Mouse (Mus musculus) forebrain, embryonic 13.5 days (tissue): ENCODE results near the gene Mrpl47. TPM values are rescaled to one million over a fixed set of nuclear protein-coding genes. Genes with fewer than 3 reads are reported as not detected.
"Not testable (repeated sequence)": the region's sequence is repeated elsewhere in the genome, so short reads cannot be mapped to it uniquely, and the experiment has no call there.

ENCODE experiments used
- ATAC-seq: fragments of 200-750 bp; cut with Nextera tagmentation; 2 replicates; pipeline ENCODE4 v1.8.0; 2017
- H3K27ac ChIP-seq: fragments of 300-500 bp; sonication (generic); 2 replicates; pipeline ENCODE4 v1.5.1; 2015; ENCODE audit warnings: inconsistent platforms, mild to moderate bottlenecking, moderate library complexity
- H3K27me3 ChIP-seq: fragments of 300-500 bp; sonication (generic); 2 replicates; pipeline ENCODE4 v1.6.1; 2015; ENCODE audit warnings: mild to moderate bottlenecking, inconsistent platforms
- H3K36me3 ChIP-seq: fragments of 300-500 bp; sonication (generic); 2 replicates; pipeline ENCODE4 v1.6.1; 2015; ENCODE audit warnings: mild to moderate bottlenecking, inconsistent platforms; ENCODE audit not compliant: poor library complexity, severe bottlenecking
- H3K4me1 ChIP-seq: fragments of 300-500 bp; sonication (generic); 2 replicates; pipeline ENCODE4 v1.6.1; 2015; ENCODE audit warnings: inconsistent platforms
- H3K4me2 ChIP-seq: fragments of 300-500 bp; sonication (generic); 2 replicates; pipeline ENCODE4 v1.6.1; 2015; ENCODE audit warnings: inconsistent platforms, mild to moderate bottlenecking, moderate library complexity
- H3K4me3 ChIP-seq: fragments of 300-500 bp; sonication (generic); 2 replicates; pipeline ENCODE4 v1.5.1; 2015; ENCODE audit warnings: mild to moderate bottlenecking, inconsistent platforms
- H3K9ac ChIP-seq: fragments of 300-500 bp; sonication (generic); 2 replicates; pipeline ENCODE4 v1.6.1; 2015; ENCODE audit warnings: mild to moderate bottlenecking, inconsistent platforms
- H3K9me3 ChIP-seq: fragments of 300-500 bp; sonication (generic); replicated peaks from 2 replicates; pipeline ENCODE4 v1.6.1; 2016; ENCODE audit warnings: inconsistent platforms
- whole genome bisulfite sequencing: fragments of 180-500 bp; shearing (Covaris S2); methylation state at CpG from one replicate; pipeline ENCODE4 v1.1.7; 2015; 5-methylcytosine and 5-hydroxymethylcytosine counted together
- polyA plus RNA-seq: library from polyadenylated mRNA; unstranded; fragments of >200 nt; fragmentation: Nextera tagmentation; extraction: Ambion mirVana; gene quantifications from 2 replicates; pipeline ENCODE4 v1.2.1, GENCODE M21; 2015

Gene Mrpl47
- polyA plus RNA-seq = 37.3 and 39.0 TPM in 2 replicates

DNA sequence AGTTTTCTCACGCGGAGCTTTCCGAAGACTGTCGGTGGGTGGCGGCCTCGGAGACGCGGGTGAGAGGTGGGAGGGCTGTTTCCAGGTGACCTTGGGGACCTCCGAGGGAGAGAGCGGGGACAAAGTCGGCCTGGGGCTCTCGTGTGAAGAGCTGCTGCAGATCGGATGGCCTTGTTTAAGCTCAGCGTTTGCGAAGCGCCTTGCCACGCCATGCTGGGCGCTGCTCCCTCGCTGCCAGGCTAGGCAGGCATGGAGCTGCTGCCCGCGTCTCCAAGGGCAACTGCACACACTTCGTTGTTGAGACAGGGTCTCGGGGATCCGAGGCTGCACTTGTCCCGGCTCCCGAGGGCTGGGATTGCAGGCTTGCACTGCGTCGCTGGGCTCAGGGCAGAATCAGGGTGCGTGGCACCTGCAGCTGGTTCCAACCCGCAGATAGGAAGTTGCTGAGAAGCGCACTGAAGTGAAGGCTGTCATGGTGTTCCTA, at the start of gene Mrpl47:
Gene Mrpl47 (minus strand): TSS at position 434 of the 484 bp plus-strand sequence.
- H3K9ac ChIP-seq = peak within 1 kb of the TSS; percentile 81
- no peak for ATAC-seq
- peak within 1 kb of the TSS; percentile 96 for H3K4me3 ChIP-seq
- H3K36me3 ChIP-seq = peaks cover 18% of the 10 kb centered on the region
- H3K4me1 ChIP-seq = peaks cover 29% of the 10 kb centered on the region
- peak within 1 kb of the TSS; percentile 85 for H3K4me2 ChIP-seq
- no peaks in the 10 kb centered on the region for H3K9me3 ChIP-seq
- WGBS = under 1% methylated on average over 31 of the region's 31 CpGs
- H3K27ac ChIP-seq = peak within 1 kb of the TSS; percentile 85
- H3K27me3 ChIP-seq = no peaks in the 10 kb centered on the region

DNA sequence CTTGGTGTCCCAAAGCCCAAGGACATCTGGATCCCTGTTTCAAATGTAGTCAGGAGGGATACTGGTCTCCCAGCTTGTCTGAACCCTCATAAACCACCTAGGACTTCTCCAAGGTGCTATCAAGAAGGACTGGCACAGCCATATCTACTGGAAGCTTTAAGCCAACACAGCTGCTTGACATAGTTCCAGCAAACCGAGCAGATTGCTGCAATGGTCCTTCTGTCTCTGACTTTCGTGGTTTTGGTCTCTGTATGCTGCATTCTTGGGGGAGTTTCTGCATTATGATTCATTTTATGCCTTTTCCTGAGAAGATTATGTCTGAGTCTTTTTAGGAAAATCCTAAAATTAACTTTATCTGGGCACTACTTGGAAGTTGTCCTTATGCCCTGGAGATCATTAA, 33.4 kb upstream of the Mrpl47 start:
- no peak for ATAC-seq
- H3K9ac ChIP-seq = no peak overlapping the region
- H3K9me3 ChIP-seq = no peaks in the 10 kb centered on the region
- H3K27ac ChIP-seq = no peak overlapping the region
- no peak overlapping the region for H3K4me2 ChIP-seq
- H3K4me1 ChIP-seq = no peaks in the 10 kb centered on the region
- H3K27me3 ChIP-seq = no peaks in the 10 kb centered on the region
- WGBS = 83% methylated on average over 2 of the region's 2 CpGs
- no peaks in the 10 kb centered on the region for H3K36me3 ChIP-seq
- no peak overlapping the region for H3K4me3 ChIP-seq

DNA sequence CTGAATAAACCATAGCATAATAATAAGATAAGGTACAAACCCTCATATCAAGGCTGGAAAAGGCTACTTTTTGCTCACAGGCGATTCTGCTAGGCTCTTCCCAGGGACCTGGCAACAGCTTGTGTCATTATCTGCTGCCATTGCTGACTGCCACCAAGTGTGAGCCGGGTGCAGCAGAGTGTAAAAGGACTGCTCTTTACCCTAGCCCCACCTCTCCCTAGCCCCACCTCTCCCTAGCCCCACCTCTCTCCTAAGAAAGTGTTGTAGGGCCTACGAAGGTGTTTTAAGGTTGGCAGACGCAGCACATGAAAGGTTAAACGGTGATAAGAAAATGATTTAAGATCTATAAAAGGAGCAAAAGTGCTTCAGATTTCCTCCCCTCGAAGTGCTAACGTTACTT, 26.5 kb upstream of the Mrpl47 start:
- no peak for ATAC-seq
- no peak overlapping the region for H3K9ac ChIP-seq

DNA sequence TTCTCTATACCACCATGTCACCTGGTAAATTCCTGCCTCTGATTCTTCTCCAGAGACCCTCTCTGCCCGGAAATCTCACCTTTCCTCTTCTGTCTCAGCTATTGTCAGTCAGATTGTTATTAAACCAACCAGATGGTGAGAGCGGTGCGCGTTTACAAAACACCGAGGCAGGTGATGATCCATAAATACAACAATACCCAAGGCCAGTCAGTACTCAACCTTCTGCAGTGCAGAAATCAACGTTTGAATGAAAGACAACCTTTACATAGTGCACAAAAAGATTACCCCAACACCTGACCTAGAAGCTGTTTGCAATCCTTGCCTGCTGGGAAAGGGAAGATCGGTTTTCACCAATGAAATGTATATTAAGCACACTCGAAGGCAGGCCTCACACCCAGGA, 25.6 kb upstream of the Mrpl47 start:
- 64% methylated on average over 8 of the region's 8 CpGs for WGBS
- no peaks in the 10 kb centered on the region for H3K27me3 ChIP-seq

More for the DNA sequence above, 26.5 kb upstream of the Mrpl47 start:
- no peaks in the 10 kb centered on the region for H3K9me3 ChIP-seq
- 55% methylated on average over 7 of the region's 7 CpGs for WGBS
- H3K4me1 ChIP-seq = no peaks in the 10 kb centered on the region
- no peaks in the 10 kb centered on the region for H3K27me3 ChIP-seq
- H3K4me3 ChIP-seq = no peak overlapping the region
- no peaks in the 10 kb centered on the region for H3K36me3 ChIP-seq
- no peak overlapping the region for H3K27ac ChIP-seq
- H3K4me2 ChIP-seq = no peak overlapping the region

DNA sequence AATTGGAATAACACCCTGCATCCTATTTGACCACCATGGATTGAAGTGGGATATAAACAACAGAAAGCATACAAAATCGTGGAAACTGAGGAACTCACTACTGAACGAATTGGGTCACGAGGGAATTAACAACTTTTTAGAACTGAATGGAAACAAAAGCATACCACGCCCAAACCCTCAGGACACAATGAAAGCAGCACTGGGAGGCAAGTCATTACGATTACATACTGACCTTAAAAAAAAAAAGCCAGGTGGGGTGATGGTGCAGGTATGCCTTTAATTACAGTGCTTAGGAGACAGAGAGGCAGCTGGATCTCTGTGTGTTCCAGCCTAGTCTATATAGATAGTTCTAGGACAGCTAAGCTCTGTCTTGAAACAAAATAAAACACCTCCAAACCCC, 21.8 kb upstream of the Mrpl47 start:
- Histone ChIP-seq H3K36me3 (peaks cover 3% of the 10 kb centered on the region; the same call in 1 of the 2 replicates), H3K4me3 (no peak overlapping the region), H3K27me3 (no peaks in the 10 kb centered on the region), H3K9me3 (no peaks in the 10 kb centered on the region), H3K27ac (no peak overlapping the region), H3K4me1 (no peaks in the 10 kb centered on the region), H3K4me2 (no peak overlapping the region), H3K9ac (no peak overlapping the region)
- no peak for ATAC-seq
- WGBS = 63% methylated on average over 5 of the region's 5 CpGs

More for the DNA sequence above, 25.6 kb upstream of the Mrpl47 start:
- Histone ChIP-seq H3K4me3 (no peak overlapping the region), H3K4me2 (no peak overlapping the region), H3K9ac (no peak overlapping the region), H3K9me3 (no peaks in the 10 kb centered on the region), H3K4me1 (no peaks in the 10 kb centered on the region), H3K27ac (no peak overlapping the region), H3K36me3 (no peaks in the 10 kb centered on the region)
- no peak for ATAC-seq

DNA sequence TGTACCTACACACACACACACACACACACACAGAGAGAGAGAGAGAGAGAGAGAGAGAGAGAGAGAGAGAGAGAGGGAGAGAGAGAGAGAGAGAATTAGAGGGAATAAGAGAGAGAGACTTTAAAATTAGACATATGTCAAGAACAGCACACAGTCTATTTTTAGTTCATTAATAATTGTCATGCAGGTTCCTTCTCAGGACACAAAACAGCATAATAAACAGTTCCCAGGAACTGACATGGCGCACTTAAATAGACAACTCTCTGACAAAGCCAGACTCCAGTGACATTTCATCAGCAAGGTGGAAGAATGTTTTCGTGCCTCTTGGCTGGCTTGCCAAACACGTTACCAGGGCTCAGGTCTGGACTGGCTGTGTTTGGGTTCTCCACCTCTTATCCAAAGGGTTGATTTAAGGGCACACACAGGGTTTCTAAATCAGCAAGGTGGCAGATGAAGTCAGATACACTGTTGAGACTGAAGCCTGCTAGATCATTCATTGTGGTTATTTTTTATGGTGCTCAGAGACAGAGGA, 17.0 kb upstream of the Mrpl47 start:
- H3K36me3 ChIP-seq = peaks cover 38% of the 10 kb centered on the region
- no peak overlapping the region for H3K9ac ChIP-seq
- H3K27ac ChIP-seq = no peak overlapping the region
- ATAC-seq = no peak
- no peaks in the 10 kb centered on the region for H3K4me1 ChIP-seq
- H3K9me3 ChIP-seq = no peaks in the 10 kb centered on the region
- H3K4me3 ChIP-seq = no peak overlapping the region
- WGBS = 90% methylated on average over 3 of the region's 3 CpGs
- H3K4me2 ChIP-seq = no peak overlapping the region
- no peaks in the 10 kb centered on the region for H3K27me3 ChIP-seq

DNA sequence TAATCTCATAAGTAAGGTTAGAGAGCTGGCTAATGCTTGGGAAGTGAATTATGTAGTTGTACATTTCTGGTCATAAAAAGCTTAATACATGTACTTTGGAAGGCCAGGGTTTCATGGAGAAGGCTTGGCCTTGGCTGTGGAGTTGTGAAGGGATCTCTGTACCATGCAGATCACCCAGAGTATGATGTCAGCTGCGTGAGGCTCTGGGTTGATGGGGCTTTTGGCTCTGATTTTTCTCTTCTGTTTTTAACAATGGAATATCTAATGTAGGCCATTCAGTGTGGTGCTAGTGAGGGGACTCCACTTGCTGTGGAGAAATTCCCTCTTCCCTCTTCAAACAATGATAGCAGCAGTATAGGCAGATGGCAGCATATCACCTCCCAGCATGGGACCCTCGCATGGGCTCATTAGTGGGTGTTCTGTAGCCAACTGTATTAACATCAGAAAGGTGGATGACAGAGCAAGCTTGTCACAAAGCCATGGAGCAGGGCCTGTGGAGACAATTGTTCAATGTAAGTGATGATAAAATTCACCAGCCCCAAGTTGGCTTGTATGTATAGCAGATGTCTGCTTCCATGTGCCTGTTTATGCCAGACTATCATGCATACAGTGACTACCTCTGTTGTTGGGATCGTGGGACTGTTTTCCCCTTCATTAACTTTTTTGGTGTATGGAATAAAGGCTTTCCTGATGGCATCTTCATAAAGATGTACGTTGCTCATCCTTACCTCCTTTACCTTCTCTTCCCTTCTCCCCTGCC, 12.6 kb upstream of the Mrpl47 start:
- Histone ChIP-seq H3K27ac (no peak overlapping the region), H3K9me3 (0 out of 2 replicates have a peak, but pooled peaks cover 3% of the 10 kb centered on the region), H3K4me2 (no peak overlapping the region), H3K36me3 (peaks cover 74% of the 10 kb centered on the region), H3K9ac (no peak overlapping the region), H3K27me3 (no peaks in the 10 kb centered on the region), H3K4me1 (no peaks in the 10 kb centered on the region), H3K4me3 (no peak overlapping the region)
- 76% methylated on average over 4 of the region's 4 CpGs for WGBS
- ATAC-seq = peak; percentile 75

DNA sequence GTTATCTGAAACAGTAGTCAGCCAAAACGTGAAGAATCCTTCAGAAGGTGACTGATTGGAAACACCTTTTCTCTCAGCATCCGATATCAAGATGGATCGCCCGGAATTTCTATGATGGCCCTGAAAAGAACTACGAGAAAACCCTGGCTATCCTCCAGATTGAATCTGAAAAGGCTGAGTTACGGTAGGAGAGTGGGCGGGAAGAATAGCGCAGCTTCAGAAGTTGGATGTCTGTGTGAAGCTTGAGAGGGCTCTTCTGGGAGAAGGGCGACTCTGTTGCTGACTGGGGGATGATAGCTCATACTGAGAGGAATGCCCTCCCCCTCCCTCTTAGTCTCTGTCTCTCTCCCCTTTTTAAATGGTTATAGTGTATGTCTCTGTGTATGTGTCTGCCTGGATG, 11.0 kb upstream of the Mrpl47 start:
- 91% methylated on average over 9 of the region's 9 CpGs for WGBS
- H3K36me3 ChIP-seq = peaks cover 73% of the 10 kb centered on the region
- ATAC-seq = no peak

DNA sequence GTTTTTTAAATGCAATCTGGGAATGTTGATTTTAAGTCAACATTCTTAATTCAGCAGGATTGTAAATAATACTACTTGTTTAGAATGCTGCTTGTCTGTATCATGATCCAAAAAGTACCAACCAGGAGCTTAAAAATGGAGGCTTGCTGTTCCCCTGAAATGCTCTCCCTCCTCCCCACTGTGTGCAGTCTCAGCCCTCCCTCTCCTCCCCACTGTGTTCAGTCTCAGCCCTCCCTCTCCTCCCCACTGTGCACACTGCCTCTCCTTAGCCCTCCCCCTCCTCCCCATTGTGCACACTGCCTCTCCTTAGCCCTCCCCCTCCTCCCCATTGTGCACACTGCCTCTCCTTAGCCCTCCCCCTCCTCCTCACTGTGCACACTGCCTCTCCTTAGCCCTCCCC, 8.0 kb upstream of the Mrpl47 start:
- peaks cover 56% of the 10 kb centered on the region for H3K36me3 ChIP-seq
- H3K4me2 ChIP-seq, H3K4me1 ChIP-seq, H3K4me3 ChIP-seq, H3K27ac ChIP-seq, H3K27me3 ChIP-seq, H3K9me3 ChIP-seq, ATAC-seq, H3K9ac ChIP-seq: not testable (repeated sequence)

More for the DNA sequence above, 11.0 kb upstream of the Mrpl47 start:
- Histone ChIP-seq H3K4me1 (no peaks in the 10 kb centered on the region), H3K27me3 (no peaks in the 10 kb centered on the region), H3K9me3 (0 out of 2 replicates have a peak, but pooled peaks cover 3% of the 10 kb centered on the region), H3K27ac (no peak overlapping the region), H3K9ac (no peak overlapping the region), H3K4me2 (no peak overlapping the region), H3K4me3 (no peak overlapping the region)

DNA sequence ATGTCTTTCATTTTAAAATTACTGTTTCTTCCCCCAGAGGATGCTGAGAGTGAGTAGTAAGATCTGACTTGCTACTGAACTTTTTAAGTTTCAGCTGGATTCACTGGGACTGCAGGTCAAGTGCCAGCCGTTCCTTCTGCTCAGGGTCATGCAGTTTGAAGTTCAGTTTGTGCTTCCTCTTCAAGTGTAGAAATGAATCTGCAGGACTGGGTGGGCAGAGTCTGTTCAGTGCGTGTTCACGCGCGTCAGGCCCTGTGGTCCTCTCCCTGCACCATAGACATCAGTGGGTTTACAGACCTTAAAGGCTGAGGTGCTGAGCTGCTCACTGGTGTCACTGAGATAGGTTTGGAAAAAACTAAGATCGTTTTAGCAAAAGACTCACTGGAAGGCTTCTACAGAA, 7.6 kb upstream of the Mrpl47 start:
- Histone ChIP-seq H3K27me3 (no peaks in the 10 kb centered on the region), H3K4me2 (no peak overlapping the region), H3K36me3 (peaks cover 56% of the 10 kb centered on the region), H3K9me3 (0 out of 2 replicates have a peak, but pooled peaks cover 3% of the 10 kb centered on the region), H3K9ac (no peak overlapping the region), H3K27ac (no peak overlapping the region), H3K4me1 (no peaks in the 10 kb centered on the region), H3K4me3 (no peak overlapping the region)
- 96% methylated on average over 6 of the region's 6 CpGs for WGBS
- ATAC-seq = no peak

DNA sequence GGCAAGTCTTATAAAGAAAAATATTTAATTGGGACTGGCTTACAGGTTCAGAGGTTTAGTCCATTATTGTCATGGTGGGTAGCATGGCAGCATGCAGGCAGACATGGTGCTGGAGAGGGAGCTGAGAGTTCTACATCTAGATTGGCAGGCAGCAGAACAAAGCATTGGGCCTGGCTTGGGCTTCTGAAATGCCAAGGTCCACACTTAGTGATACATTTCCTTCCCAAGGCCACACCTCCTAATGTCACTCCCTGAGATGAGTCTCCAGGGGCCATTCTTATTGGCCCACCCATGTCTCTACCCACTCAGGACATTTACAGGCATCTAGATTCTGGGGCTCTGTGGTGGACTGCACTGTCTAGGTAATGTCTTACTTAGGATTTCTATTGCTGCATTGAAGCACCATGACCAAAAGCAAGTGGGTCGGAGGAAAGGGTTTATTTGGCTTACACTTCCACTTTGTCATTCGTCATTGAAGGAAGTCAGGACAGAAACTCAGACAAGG, 4.9 kb upstream of the Mrpl47 start:
- no peaks in the 10 kb centered on the region for H3K27me3 ChIP-seq
- peaks cover 35% of the 10 kb centered on the region for H3K36me3 ChIP-seq
- no peak for ATAC-seq
- H3K4me1 ChIP-seq = peaks cover 18% of the 10 kb centered on the region
- H3K4me3 ChIP-seq = no peak overlapping the region
- H3K9ac ChIP-seq = no peak overlapping the region
- H3K9me3 ChIP-seq = 0 out of 2 replicates have a peak, but pooled peaks cover 3% of the 10 kb centered on the region
- H3K27ac ChIP-seq = no peak overlapping the region
- 96% methylated on average over 2 of the region's 2 CpGs for WGBS
- H3K4me2 ChIP-seq = no peak overlapping the region

DNA sequence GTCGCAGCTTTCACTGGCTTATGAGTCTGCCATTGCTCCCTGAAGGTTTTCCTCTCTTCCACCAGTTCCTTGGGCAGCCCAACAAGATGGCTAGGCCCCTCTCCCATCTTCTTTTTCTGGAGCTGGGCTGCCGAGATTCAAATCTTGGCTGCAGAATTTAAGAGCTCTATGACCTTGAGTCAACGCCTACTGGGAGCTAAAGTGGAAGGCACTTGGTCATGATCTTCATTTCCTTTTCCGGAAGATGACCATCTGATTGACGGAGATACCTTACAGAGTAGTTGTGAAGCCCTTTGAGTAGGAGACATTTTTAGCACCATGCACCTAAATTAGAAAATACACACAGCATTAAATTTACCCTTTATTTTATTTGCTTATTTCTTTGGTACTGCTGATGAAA, 1.1 kb upstream of the Mrpl47 start:
- WGBS = 96% methylated on average over 5 of the region's 5 CpGs
- Histone ChIP-seq H3K27me3 (no peaks in the 10 kb centered on the region), H3K4me2 (peak overlapping the region; percentile 85), H3K9me3 (no peaks in the 10 kb centered on the region), H3K4me3 (no peak overlapping the region; the same call in 1 of the 2 replicates), H3K36me3 (0 out of 2 replicates have a peak, but pooled peaks cover 11% of the 10 kb centered on the region), H3K9ac (no peak overlapping the region), H3K27ac (no peak overlapping the region), H3K4me1 (peaks cover 29% of the 10 kb centered on the region)
- no peak for ATAC-seq
